Mouse (Mus musculus) CD4-positive, CD25-positive, alpha-beta regulatory T cell, adult 2 months (primary cell): Measurements from ENCODE around the gene Gab2.

ENCODE experiments used
- DNase-seq: peaks from one replicate; pipeline ENCODE4 v3.0.0-alpha.2; 2012; ENCODE audit warnings: low read depth, low spot score

The Gab2 gene

GRCm38 (mm10) chr7:97314646-97315045 lies 233.3 kb downstream of the Gab2 start:
- no peak for DNase-seq

- no peak for DNase-seq
These were observed 234.3 kb downstream of the Gab2 start for GRCm38 (mm10) chr7:97315656-97316055.

- DNase-seq, result no peak
These were observed 236.3 kb downstream of the Gab2 start for GRCm38 (mm10) chr7:97317706-97318105.

GRCm38 (mm10) chr7:97324342-97324741 lies 243.0 kb downstream of the Gab2 start:
- DNase-seq, result no peak

GRCm38 (mm10) chr7:97325156-97325985 lies 244.0 kb downstream of the Gab2 start:
- no peak for DNase-seq

- DNase-seq, result no peak
These were observed 246.0 kb downstream of the Gab2 start for GRCm38 (mm10) chr7:97327376-97327775.

- DNase-seq, result no peak
These were observed 247.7 kb downstream of the Gab2 start for GRCm38 (mm10) chr7:97328891-97329588.

- no peak for DNase-seq
These were observed 248.3 kb downstream of the Gab2 start for GRCm38 (mm10) chr7:97329676-97330075.

GRCm38 (mm10) chr7:97330931-97331645 lies 249.7 kb downstream of the Gab2 start:
- peak; percentile 10 for DNase-seq

GRCm38 (mm10) chr7:97331726-97332666 lies 250.6 kb downstream of the Gab2 start, which contains the start of the genes Usp35 and Kctd21:
Gene Usp35 (minus strand): TSS chr7:97332020.
Gene Kctd21 (plus strand): TSS chr7:97332327.
- DNase-seq, result peak; percentile 97

GRCm38 (mm10) chr7:97332667-97333041 lies 251.3 kb downstream of the Gab2 start:
- no peak for DNase-seq

- peak; percentile 17 for DNase-seq
These were observed 251.9 kb downstream of the Gab2 start for GRCm38 (mm10) chr7:97333113-97333898.

- DNase-seq, result no peak
These were observed 253.0 kb downstream of the Gab2 start for GRCm38 (mm10) chr7:97334406-97334805.

GRCm38 (mm10) chr7:97336678-97337077 lies 255.3 kb downstream of the Gab2 start:
- DNase-seq, result no peak

- no peak for DNase-seq
These were observed 257.2 kb downstream of the Gab2 start for GRCm38 (mm10) chr7:97338593-97338992.

- peak; percentile 24 for DNase-seq
These were observed 258.2 kb downstream of the Gab2 start for GRCm38 (mm10) chr7:97339623-97340022.

GRCm38 (mm10) chr7:97340907-97341849 lies 259.8 kb downstream of the Gab2 start:
- no peak for DNase-seq

GRCm38 (mm10) chr7:97342961-97343360 lies 261.6 kb downstream of the Gab2 start:
- no peak for DNase-seq

- DNase-seq, result no peak
These were observed 263.3 kb downstream of the Gab2 start for GRCm38 (mm10) chr7:97344655-97345054.
